Mouse (Mus musculus) urinary bladder, postnatal 25 days (tissue): ENCODE data around the gene Sp1.

Experiments used
- DNase-seq: peaks from one replicate; pipeline ENCODE4 v3.0.0; 2022; ENCODE audit warnings: low spot score

Sp1 gene

DNA sequence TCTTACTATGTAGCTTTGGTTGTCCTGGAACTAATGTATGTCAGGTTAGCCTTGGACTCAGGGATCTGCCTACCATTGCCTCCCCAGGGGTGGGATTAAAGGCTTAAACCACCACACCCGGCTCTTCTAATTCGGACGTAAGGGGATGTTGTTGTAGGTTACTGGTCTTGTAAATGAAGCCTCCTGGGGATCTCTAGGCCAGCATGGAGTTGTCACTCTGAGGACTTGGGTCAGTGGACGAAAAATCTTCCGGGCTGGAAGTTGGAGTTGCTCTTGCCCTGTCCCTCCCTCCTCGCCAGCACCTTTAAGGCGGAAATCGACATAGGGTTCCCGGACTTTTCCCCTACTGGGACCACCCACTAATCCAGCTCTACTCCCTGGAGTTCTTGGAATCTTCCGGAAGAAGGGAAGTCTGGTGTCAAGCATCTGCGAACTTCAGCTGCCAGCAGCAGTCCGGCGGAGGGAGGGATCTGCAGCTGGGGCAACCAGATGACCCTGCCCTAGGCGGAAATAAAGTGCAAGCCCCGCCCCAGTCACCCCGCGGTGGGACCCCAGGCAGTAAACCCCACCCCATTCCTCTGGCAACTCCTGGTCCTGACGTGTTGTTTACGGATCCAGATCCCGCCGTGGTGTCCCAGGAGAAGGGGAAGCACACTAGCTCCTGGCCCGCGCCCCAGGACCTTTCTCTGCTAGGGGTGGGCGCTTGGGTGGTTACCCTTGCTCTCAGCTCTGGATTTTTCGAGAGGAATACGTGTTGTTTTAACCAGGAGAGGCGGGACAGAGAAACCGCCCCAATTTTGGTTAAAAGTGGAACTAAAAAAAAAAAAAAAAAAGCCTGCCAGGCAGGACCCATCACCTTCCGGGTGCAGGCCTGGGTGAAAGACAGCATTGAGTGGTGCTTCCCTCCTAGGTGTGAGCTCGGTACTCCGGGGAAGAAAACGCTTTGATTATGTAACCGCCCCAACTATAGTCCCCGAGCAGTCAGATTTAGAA, 6.4 kb upstream of the Sp1 start:
- peak; percentile 77 for DNase-seq

DNA sequence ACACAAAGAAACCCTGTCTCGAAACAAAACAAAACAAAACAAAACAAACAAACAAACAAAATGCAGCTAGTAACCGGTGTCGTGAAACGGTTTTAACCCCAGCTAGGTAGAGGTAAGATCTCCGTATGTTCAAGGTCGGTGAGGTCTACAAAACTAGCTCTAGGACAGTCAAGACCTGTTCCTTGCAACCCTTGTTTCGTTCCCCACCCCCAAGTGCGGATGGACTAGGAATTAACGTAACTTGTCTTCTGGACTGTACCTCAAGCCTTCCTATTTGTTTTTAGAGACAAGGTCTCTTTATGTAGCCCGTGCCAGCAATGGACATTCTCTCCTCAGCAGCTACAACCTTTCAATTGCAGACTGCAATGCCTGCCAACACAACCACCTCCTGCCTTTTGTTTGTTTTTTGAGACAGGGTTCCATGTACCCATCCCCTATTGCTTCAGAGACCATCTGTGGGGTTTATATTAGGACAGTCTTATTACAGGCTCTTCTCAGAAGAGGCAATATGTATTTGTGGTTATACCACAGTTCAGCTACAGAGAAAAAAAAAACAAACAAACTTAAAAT, 5.4 kb upstream of the Sp1 start:
- DNase-seq = no peak

DNA sequence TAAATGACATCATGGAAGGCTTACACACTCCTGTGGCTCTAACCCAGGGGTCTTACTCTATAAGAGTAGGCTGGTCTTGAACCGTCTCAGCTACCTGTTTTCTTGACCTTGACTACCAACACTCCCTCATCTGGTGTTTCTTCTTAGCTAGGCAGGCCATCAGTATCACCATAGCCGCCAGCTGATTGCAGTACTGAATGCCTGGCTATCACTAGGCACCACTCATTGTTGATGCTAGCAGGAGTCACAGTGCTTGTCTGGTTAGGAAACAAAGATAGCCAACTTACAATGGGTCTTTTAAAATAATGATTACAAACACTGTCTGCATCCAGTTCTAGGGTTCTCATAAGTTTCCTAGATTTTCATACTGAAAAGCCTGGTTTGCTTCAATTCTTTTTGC, 4.7 kb upstream of the Sp1 start:
- DNase-seq = no peak

DNA sequence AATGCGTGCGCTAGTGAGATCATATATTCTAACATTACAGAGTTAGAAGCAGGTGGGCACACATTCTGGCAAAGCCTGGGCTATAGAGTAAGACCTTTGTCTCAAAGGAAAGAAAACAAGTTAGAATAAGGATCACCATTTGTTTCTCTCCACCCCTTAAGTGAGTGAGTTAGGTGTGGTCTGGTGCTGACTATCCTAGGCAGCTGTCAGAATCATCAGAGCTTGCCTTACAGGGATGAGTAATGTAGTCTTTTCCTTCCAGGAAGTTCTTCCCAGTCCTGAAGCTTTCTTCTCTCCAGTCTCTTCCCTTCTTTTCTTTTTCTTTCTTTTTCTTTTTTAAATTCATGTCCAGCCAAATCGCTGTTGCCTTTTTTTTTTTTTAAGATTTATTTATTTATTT, 3.7 kb upstream of the Sp1 start:
- no peak for DNase-seq

DNA sequence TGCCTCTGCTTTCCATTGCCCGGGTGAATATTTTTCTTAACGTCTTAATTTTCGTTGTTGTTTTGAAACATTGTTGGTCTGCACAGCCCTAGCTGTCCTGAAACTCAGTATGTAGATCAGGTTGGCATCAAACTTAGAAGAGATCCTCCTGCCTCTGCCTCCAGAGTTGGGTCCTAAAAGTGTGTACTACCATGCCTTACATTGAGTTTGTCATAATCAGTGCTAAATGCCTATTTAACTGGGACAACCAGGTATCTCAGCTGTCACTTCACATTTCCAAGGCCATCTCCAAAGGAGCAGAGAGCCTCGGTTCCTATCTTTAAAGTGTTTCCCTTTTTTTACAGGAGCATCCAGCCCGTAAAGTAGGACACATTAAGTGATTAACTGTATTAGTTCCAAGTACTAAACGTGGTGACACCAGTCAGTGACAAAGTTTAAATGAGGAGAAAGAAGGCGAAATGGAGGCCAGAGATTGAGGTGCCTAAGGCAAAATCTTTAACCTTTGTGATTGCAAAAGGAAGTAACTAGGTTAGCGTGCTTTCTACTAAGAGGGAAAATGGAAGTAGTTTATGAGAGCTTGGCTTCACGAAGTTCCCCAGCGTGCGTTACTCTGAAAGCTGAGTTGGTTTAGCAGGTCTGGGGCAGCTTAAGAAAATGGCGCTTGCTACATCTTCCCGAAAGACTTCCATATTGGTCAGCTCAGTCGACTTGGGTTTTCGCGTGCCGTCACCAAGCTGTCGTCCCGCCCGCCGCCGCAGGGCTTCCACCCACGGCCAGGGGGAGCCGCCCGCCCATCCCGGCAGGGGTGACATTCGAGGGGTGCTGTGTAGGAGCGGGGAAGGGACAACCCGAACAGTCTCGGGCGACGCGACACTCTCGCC, 1.1 kb upstream of the Sp1 start:
- no peak for DNase-seq

DNA sequence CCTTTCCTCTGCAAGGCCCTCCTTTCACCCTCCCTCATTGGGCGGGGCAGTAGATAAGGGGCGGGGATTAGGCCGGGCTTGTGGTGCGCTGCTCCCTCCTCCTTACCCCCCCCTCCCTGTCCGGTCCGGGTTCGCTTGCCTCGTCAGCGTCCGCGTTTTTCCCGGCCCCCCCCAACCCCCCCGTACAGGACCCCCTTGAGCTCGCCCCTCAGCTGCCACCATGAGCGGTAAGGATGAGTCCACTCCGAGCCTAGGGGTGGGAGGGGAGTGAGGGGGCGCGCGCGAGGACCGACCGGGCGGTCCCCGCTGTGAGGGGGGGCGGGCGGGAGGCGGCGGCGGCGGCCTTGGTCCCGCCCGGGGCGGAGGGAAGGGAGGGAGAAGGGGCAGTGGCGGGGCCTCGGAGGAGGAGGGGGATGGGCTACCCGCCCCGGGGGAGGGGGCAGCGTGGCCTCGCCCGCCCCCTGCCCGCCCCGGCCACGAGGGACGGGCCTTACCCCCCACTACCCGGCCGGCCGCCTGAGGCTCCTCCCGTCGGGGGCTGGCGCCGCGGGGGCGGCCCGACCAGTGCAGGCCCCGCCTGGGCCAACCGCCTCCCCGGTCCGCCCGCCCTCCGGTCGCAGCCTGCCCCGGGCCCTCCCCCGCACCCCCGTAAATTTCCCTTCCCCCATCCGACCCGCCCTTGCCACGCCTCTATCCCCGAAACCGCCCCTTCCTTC, 411 bp downstream of the Sp1 start:
- DNase-seq = peak; percentile 78

DNA sequence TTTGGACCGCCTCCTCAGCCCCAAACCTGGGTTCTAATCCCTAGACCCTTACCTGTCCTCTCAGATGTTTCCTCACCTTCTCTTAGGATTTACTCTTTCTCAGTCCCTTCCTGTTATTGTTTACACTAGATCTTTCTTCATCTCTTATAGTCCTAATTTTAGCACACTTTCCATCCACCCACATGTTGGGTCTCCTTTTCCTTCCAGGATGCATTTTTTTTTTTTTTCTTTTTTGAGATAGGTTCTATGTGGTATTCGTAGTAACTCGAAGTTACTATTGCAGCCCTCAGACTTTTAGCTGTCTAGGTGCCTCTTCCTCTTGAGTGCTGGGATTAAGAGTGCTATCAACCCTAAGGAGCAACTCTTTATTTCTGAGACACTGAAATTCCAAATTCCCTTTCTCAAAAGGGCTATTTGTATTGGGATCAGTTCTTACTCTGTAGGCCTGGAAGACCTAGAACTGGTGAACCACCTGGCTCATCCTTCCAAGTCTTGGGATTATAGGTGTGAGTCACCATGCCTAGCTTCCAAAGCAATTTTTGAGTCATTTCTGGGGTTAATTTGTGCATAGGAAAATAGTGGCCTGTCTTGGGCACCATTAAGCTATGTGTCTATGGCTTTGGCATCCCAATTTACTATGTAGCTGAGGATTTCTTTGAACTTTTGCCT, 1.1 kb downstream of the Sp1 start:
- DNase-seq = no peak

DNA sequence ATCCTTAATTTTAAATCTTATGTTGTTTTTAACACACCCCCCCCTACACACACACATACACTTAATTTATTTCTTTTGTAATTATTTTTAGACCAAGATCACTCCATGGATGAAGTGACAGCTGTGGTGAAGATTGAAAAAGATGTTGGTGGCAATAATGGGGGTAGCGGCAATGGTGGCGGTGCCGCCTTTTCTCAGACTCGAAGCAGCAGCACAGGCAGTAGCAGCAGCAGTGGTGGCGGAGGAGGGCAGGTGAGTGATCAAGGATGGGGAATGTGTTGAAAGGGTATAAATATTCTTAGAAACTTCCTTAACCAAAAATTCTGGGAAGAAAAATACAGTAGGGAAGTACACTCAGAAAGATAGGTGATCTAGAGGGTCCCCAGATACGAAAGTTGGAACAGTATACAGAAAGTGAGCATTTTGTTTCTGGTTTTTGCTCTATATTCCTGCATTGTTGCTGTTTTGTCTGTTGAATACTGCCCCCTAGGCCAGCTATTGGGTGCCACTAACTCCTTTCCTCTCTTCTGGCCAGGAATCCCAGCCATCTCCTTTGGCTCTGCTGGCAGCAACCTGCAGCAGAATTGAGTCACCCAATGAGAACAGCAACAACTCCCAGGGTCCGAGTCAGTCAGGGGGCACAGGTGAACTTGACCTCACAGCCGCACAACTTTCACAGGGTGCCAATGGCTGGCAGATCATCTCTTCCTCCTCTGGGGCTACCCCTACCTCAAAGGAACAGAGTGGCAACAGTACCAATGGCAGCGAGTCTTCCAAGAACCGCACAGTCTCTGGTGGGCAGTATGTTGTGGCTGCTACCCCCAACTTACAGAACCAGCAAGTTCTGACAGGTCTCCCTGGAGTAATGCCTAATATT, 2.0 kb downstream of the Sp1 start:
- DNase-seq = no peak

DNA sequence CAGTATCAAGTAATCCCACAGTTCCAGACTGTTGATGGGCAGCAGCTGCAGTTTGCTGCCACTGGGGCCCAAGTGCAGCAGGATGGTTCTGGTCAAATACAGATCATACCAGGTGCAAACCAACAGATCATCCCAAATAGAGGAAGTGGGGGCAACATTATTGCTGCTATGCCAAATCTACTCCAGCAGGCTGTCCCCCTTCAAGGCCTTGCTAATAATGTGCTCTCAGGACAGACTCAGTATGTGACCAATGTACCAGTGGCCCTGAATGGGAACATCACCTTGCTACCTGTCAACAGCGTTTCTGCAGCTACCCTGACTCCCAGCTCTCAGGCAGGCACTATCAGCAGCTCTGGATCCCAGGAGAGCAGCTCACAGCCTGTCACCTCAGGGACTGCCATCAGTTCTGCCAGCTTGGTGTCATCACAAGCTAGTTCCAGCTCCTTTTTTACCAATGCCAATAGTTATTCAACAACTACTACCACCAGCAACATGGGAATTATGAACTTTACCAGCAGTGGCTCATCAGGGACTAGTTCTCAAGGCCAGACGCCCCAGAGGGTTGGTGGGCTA, 2.7 kb downstream of the Sp1 start:
- no peak for DNase-seq

DNA sequence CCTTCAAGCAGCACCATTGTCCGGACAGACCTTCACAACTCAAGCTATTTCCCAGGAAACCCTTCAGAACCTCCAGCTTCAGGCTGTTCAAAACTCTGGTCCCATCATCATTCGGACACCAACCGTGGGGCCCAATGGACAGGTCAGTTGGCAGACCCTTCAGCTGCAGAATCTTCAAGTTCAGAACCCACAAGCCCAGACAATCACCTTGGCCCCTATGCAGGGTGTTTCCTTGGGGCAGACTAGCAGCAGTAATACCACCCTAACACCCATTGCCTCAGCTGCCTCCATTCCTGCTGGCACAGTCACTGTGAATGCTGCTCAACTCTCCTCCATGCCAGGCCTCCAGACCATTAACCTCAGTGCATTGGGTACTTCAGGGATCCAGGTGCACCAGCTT, 3.3 kb downstream of the Sp1 start:
- no peak for DNase-seq

DNA sequence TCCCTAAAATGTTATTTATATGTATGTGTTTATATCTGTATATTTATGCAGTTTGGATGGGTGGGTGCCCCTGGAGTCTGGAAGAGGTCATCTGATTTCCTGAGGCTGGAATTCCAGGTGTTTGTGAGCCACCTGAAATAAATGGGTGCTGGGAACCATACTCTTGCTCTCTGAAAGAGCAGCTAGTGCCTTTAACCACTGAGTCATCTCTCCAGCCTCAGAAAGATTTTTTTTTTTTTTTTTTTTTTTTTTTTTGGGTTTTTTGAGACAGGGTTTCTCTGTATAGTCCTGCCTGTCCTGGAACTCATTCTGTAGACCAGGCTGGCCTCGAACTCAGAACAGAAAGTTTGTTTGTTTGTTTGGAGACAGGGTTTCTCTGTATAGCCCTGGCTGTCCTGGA, 5.1 kb downstream of the Sp1 start:
- no peak for DNase-seq

DNA sequence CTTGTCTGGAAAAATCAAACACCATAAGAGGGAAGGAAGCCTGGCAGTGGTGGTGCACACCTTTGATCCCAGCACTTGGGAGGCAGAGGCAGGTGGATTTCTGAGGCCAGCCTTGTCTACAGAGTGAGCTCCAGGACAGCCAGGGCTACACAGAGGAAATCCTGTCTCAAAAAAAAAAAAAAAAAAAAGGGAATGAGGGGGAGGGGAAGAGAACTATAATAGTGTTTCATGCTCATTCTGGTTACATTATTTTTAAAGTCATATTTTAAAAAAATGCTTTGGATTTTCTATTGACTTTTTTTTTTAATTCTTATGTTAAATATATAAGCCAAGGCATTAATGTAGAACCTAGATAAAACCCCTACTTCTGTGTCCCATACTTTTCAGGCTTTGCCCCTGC, 7.7 kb downstream of the Sp1 start:
- no peak for DNase-seq

DNA sequence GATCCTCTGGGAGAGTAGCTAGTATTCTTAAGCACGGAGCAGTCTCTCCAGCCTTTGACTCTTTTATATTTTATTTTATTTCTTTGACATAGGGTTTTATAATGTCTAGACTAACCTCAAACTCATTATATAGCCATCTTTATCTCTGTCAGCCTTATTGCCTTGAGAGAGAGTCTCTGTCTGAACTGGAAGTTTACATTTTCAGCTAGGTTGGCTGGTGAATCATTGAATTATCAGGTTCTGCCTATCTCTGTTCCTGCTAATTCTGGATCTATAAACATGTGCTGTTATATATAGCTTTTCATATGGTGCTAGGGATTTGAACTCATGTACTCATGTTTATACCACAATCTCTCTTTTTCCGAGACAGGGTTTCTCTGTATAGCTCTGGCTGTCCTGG, 11.6 kb downstream of the Sp1 start:
- DNase-seq = no peak

DNA sequence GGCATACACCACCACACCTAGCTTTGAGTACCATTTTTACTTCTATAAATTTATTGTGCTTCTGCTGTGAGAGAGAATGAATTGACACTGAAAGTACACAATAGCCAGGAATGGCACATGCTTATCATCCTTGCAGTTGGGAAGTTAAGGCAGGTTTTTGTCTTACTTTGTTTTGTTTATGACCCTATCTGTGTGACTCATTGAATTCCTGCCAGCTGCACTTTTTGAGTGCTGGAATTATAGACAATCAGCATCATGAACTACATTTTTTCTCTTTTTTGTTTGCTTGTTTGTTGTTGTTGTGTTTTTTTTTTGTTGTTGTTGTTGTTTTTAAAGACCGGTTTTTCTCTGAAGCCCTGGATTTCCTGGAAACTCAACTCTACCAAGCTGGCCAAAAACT, 15.0 kb downstream of the Sp1 start:
- DNase-seq = no peak

DNA sequence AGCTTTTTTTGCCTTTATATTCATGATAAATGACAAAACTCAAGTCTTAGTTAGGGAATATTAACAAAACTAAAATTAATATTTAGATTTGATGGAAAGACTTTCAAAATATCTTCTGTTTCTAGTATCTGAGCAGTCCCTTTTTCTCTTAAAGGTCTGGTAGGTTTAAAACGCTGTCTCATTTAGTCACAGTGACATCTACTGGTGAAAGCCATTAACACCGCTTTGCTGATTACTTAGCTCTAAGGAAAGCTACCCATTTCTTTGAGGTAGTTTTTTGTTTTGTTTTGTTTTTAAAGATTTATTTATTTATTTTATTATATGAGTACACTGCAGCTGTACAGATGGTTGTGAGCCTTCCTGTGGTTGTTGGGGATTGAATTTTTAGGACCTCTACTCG, 15.5 kb downstream of the Sp1 start:
- no peak for DNase-seq

DNA sequence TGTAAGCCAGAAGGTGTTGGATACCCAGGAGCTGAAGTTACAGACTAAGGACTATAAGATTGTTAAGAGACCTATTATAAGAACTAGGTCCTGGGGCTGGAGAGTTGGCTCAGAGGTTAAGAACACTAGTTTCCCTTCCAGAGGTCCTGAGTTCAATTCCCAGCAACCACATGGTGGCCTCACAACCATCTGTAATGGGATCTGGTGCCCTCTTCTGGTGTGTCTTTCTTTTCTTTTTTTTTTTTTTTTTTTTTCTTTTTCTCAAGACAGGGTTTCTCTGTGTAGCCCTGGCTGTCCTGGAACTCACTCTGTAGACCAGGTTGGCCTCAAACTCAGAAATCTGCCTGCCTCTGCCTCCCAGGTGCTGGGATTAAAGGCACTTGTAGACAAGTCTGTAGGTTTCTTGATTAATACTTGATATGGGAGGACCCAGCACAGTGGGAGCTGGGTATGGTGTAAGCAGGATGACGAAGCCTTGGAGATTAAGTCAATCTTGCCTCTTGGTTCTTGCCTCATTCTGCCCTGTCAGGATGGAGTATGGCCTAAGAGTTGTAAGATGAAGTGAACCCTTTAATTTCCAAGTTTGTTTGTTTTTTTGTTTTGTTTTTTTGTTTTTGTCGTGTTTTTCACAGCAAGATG, 17.8 kb downstream of the Sp1 start:
- DNase-seq = no peak

DNA sequence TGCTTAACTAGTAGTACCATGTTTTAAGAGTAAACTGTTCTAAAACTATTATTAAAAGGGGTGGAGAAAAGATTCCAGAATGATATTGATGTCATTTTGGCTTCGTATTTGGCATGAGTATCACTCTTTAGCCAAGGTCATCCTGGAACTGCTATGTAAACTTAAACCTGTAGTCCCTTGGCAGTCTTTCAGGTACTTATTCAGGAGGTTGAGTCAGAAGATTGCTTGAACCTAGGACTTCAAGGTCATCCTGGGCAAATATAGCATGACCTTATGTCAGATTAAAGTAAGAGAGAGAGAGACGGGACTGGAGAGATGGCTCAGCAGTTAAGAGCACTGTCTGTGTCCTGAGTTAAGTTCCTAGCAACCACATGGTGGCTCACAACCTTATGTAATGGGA, 18.7 kb downstream of the Sp1 start:
- no peak for DNase-seq

DNA sequence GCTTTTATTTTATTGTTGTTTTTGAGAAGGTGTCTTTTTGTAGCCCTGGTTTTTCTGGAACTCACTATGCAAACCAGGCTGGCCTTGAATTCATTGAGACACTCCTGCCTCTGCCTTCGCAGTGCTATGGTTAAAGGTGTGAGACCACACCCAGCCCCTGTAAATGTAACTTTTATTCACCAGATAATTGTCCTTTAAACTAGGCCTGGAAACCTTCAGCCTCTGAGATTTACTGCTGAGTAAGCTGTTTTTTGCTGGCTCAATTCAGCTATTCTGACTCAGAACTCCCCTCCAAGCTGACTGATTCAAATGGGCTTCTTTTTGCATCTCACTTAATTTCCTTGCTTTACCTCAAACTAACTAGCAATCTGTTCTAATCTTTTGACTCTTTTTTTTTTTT, 21.0 kb downstream of the Sp1 start:
- no peak for DNase-seq

DNA sequence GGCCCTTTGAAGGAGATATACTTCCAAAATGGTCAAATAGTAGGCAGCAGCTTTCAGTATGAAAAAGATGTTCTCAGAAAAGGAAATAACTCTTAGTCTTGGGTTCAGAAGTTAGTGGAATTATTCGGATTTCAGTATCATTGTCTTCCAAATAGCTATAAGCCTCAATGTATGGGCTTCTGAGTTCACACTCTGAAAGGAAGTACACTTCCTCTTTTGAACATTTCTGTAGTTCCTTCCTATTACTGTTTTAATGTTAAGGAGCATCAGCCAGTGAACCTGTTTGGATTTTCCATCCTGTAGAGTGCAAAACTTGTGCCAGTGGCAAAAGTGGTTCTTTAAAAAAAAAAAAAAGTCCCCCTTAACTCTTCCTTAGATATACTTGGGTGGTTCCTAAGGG, 26.1 kb downstream of the Sp1 start:
- no peak for DNase-seq

DNA sequence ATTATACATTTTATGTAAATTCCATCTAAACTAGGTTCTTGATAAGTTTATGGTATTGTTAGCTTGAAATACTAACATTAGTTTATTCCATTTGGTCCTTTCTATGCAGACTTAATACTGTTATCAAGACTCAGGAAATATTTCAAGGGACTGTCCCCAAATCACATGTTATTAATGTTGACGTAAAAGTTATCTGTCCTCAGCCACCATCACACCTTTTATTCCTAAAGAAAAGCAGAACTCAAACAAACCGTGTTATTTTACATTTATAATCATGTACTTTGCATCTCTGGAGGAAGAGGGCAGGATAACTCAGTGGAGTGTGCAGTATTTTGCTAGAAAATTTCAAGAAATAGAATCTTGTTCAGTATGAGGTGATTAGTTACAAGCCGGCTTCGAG, 27.2 kb downstream of the Sp1 start:
- no peak for DNase-seq
